Mouse (Mus musculus): Measurements from ENCODE around the gene Snap47. TPM values are rescaled to one million over a fixed set of nuclear protein-coding genes. Genes with fewer than 3 reads are reported as not detected.
A peak's percentile ranks its signal among the peaks of the same experiment; 100 is the strongest.

Gene Snap47
- 74.4 and 76.8 TPM in 2 replicates for polyA plus RNA-seq (2015; fragmentation: Nextera tagmentation; extraction: Ambion mirVana)

GRCm38 (mm10) chr11:59451086-59451485 lies at the start of gene Snap47:
TSS of gene Snap47 (minus strand) at chr11:59451186.
- Histone ChIP-seq H3K4me2 (ENCODE audit: low read depth, low read length) (peak within 1 kb of the TSS; percentile 92), H3K9ac (ENCODE audit: low read depth, low read length) (peak within 1 kb of the TSS; percentile 83), H3K27ac (ENCODE audit: low read length) (peak within 1 kb of the TSS; percentile 83), H3K4me3 (ENCODE audit: low read length) (peak within 1 kb of the TSS; percentile 81), H3K27me3 (replicated peaks; ENCODE audit: control insufficient read depth, insufficient read depth, low read length) (no peaks in the 10 kb centered on the region), H3K4me1 (ENCODE audit: control insufficient read depth, insufficient read depth, low read length) (peaks cover 15% of the 10 kb centered on the region), H3K9me3 (ENCODE audit: control insufficient read depth, low read length) (no peaks in the 10 kb centered on the region), H3K36me3 (ENCODE audit: control insufficient read depth, insufficient read depth, low read length) (peaks cover 4% of the 10 kb centered on the region; the same call in 1 of the 2 replicates)
- WGBS: 75% methylated on average over 4 of the region's 4 CpGs
- no peak for ATAC-seq

GRCm38 (mm10) chr11:59497747-59498146 lies 46.8 kb upstream of the Snap47 start:
- no peak overlapping the region for H3K4me3 ChIP-seq (ENCODE audit: low read length)
- no peak overlapping the region for H3K9ac ChIP-seq (ENCODE audit: low read depth, low read length)
- WGBS: 89% methylated on average over 7 of the region's 7 CpGs
- H3K4me2 ChIP-seq (ENCODE audit: low read depth, low read length): no peak overlapping the region
- peaks cover 28% of the 10 kb centered on the region for H3K36me3 ChIP-seq (ENCODE audit: control insufficient read depth, insufficient read depth, low read length)
- no peaks in the 10 kb centered on the region for H3K4me1 ChIP-seq (ENCODE audit: control insufficient read depth, insufficient read depth, low read length)
- no peak overlapping the region for H3K27ac ChIP-seq (ENCODE audit: low read length)
- H3K27me3 ChIP-seq (replicated peaks; ENCODE audit: control insufficient read depth, insufficient read depth, low read length): no peaks in the 10 kb centered on the region
- ATAC-seq: no peak
- H3K9me3 ChIP-seq (ENCODE audit: control insufficient read depth, low read length): no peaks in the 10 kb centered on the region

- H3K36me3 ChIP-seq (ENCODE audit: control insufficient read depth, insufficient read depth, low read length): peaks cover 29% of the 10 kb centered on the region
- 82% methylated on average over 6 of the region's 6 CpGs for WGBS
- no peak for ATAC-seq
- no peaks in the 10 kb centered on the region for H3K27me3 ChIP-seq (replicated peaks; ENCODE audit: control insufficient read depth, insufficient read depth, low read length)
- H3K4me3 ChIP-seq (ENCODE audit: low read length): no peak overlapping the region
- H3K4me1 ChIP-seq (ENCODE audit: control insufficient read depth, insufficient read depth, low read length): no peaks in the 10 kb centered on the region
- H3K27ac ChIP-seq (ENCODE audit: low read length): no peak overlapping the region
- no peaks in the 10 kb centered on the region for H3K9me3 ChIP-seq (ENCODE audit: control insufficient read depth, low read length)
- H3K4me2 ChIP-seq (ENCODE audit: low read depth, low read length): no peak overlapping the region
- H3K9ac ChIP-seq (ENCODE audit: low read depth, low read length): no peak overlapping the region
Measured at GRCm38 (mm10) chr11:59496672-59497310, 45.8 kb upstream of the Snap47 start.

GRCm38 (mm10) chr11:59486222-59486621 lies 35.2 kb upstream of the Snap47 start:
- H3K9me3 ChIP-seq (ENCODE audit: control insufficient read depth, low read length): no peaks in the 10 kb centered on the region
- no peaks in the 10 kb centered on the region for H3K4me1 ChIP-seq (ENCODE audit: control insufficient read depth, insufficient read depth, low read length)
- H3K27me3 ChIP-seq (replicated peaks; ENCODE audit: control insufficient read depth, insufficient read depth, low read length): no peaks in the 10 kb centered on the region
- no peak for ATAC-seq
- H3K4me2 ChIP-seq (ENCODE audit: low read depth, low read length): no peak overlapping the region
- H3K36me3 ChIP-seq (ENCODE audit: control insufficient read depth, insufficient read depth, low read length): peaks cover 6% of the 10 kb centered on the region
- H3K4me3 ChIP-seq (ENCODE audit: low read length): no peak overlapping the region
- no peak overlapping the region for H3K9ac ChIP-seq (ENCODE audit: low read depth, low read length)
- H3K27ac ChIP-seq (ENCODE audit: low read length): no peak overlapping the region
- WGBS: 84% methylated on average over 8 of the region's 8 CpGs

- Histone ChIP-seq H3K4me2 (ENCODE audit: low read depth, low read length) (no peak overlapping the region), H3K36me3 (ENCODE audit: control insufficient read depth, insufficient read depth, low read length) (peaks cover 6% of the 10 kb centered on the region), H3K4me3 (ENCODE audit: low read length) (no peak overlapping the region), H3K9me3 (ENCODE audit: control insufficient read depth, low read length) (no peaks in the 10 kb centered on the region), H3K27me3 (replicated peaks; ENCODE audit: control insufficient read depth, insufficient read depth, low read length) (no peaks in the 10 kb centered on the region), H3K9ac (ENCODE audit: low read depth, low read length) (no peak overlapping the region), H3K27ac (ENCODE audit: low read length) (no peak overlapping the region), H3K4me1 (ENCODE audit: control insufficient read depth, insufficient read depth, low read length) (no peaks in the 10 kb centered on the region)
- no peak for ATAC-seq
- 64% methylated on average over 2 of the region's 2 CpGs for WGBS
Measured at GRCm38 (mm10) chr11:59485641-59486040, 34.7 kb upstream of the Snap47 start.

GRCm38 (mm10) chr11:59483212-59483611 lies 32.2 kb upstream of the Snap47 start:
- Histone ChIP-seq H3K27me3 (replicated peaks; ENCODE audit: control insufficient read depth, insufficient read depth, low read length) (no peaks in the 10 kb centered on the region), H3K4me2 (ENCODE audit: low read depth, low read length) (no peak overlapping the region), H3K27ac (ENCODE audit: low read length) (no peak overlapping the region), H3K36me3 (ENCODE audit: control insufficient read depth, insufficient read depth, low read length) (peaks cover 4% of the 10 kb centered on the region), H3K9ac (ENCODE audit: low read depth, low read length) (no peak overlapping the region), H3K4me1 (ENCODE audit: control insufficient read depth, insufficient read depth, low read length) (no peaks in the 10 kb centered on the region), H3K9me3 (ENCODE audit: control insufficient read depth, low read length) (no peaks in the 10 kb centered on the region), H3K4me3 (ENCODE audit: low read length) (no peak overlapping the region)
- 6% methylated on average over 2 of the region's 2 CpGs for WGBS
- ATAC-seq: no peak

GRCm38 (mm10) chr11:59477240-59477639 lies 26.3 kb upstream of the Snap47 start:
- Histone ChIP-seq H3K4me3 (ENCODE audit: low read length) (no peak overlapping the region), H3K36me3 (ENCODE audit: control insufficient read depth, insufficient read depth, low read length) (no peaks in the 10 kb centered on the region), H3K27me3 (replicated peaks; ENCODE audit: control insufficient read depth, insufficient read depth, low read length) (no peaks in the 10 kb centered on the region), H3K27ac (ENCODE audit: low read length) (no peak overlapping the region), H3K9ac (ENCODE audit: low read depth, low read length) (no peak overlapping the region), H3K9me3 (ENCODE audit: control insufficient read depth, low read length) (no peaks in the 10 kb centered on the region), H3K4me2 (ENCODE audit: low read depth, low read length) (no peak overlapping the region), H3K4me1 (ENCODE audit: control insufficient read depth, insufficient read depth, low read length) (no peaks in the 10 kb centered on the region)
- 64% methylated on average over 6 of the region's 6 CpGs for WGBS
- no peak for ATAC-seq

GRCm38 (mm10) chr11:59472326-59472677 lies 21.3 kb upstream of the Snap47 start, which contains the start of gene Zfp867:
TSS of gene Zfp867 (minus strand) at chr11:59472474.
- Histone ChIP-seq H3K27me3 (replicated peaks; ENCODE audit: control insufficient read depth, insufficient read depth, low read length) (no peaks in the 10 kb centered on the region), H3K4me3 (ENCODE audit: low read length) (peak within 1 kb of the TSS; percentile 88), H3K27ac (ENCODE audit: low read length) (peak within 1 kb of the TSS; percentile 80), H3K9me3 (ENCODE audit: control insufficient read depth, low read length) (no peaks in the 10 kb centered on the region), H3K4me2 (ENCODE audit: low read depth, low read length) (peak within 1 kb of the TSS; percentile 91), H3K36me3 (ENCODE audit: control insufficient read depth, insufficient read depth, low read length) (no peaks in the 10 kb centered on the region), H3K9ac (ENCODE audit: low read depth, low read length) (peak within 1 kb of the TSS; percentile 93), H3K4me1 (ENCODE audit: control insufficient read depth, insufficient read depth, low read length) (peaks cover 4% of the 10 kb centered on the region)
- WGBS: 1% methylated on average over 19 of the region's 19 CpGs
- ATAC-seq: peak; percentile 92

- Histone ChIP-seq H3K36me3 (ENCODE audit: control insufficient read depth, insufficient read depth, low read length) (no peaks in the 10 kb centered on the region), H3K9me3 (ENCODE audit: control insufficient read depth, low read length) (no peaks in the 10 kb centered on the region), H3K4me2 (ENCODE audit: low read depth, low read length) (peak overlapping the region; percentile 91), H3K4me3 (ENCODE audit: low read length) (peak overlapping the region; percentile 88), H3K27ac (ENCODE audit: low read length) (peak overlapping the region; percentile 80), H3K4me1 (ENCODE audit: control insufficient read depth, insufficient read depth, low read length) (peaks cover 4% of the 10 kb centered on the region), H3K9ac (ENCODE audit: low read depth, low read length) (peak overlapping the region; percentile 93), H3K27me3 (replicated peaks; ENCODE audit: control insufficient read depth, insufficient read depth, low read length) (no peaks in the 10 kb centered on the region)
- ATAC-seq: peak; percentile 88
- 4% methylated on average over 37 of the region's 37 CpGs for WGBS
Measured at GRCm38 (mm10) chr11:59471413-59472325, 20.7 kb upstream of the Snap47 start.

All from intestine, embryonic 16.5 days (tissue).